Comparison of ENCODE assay signal across 25 mouse cellular contexts in genomic region chr1:149836496-149836895, GRCm38 (mm10).
DNase-seq lines count a peak whose midpoint lies in the region; ATAC-seq and TF ChIP-seq lines count a peak whose summit lies in the region.
"Had no signal": no experiment of that assay in that cellular context is flagged by ENCODE, and none has a peak within 500 bp of the region (broad histone marks: within the 10 kb centered on the region; RNA-seq: fewer than 3 reads in every experiment).

No protein-coding gene starts in this region.

- H3K36me3 ChIP-seq in heart, embryonic 12.5 days: no peaks in the 10 kb centered on the region
- peaks cover 5% of the 10 kb centered on the region; the same call in 1 of the 2 replicates for H3K36me3 ChIP-seq in intestine, embryonic 14.5 days (ENCODE audit: control insufficient read depth, insufficient read depth, low read length)
- no peaks in the 10 kb centered on the region for H3K36me3 ChIP-seq in intestine, postnatal 0 days (ENCODE audit: control insufficient read depth, insufficient read depth)
- H3K36me3 ChIP-seq in embryonic facial prominence, embryonic 11.5 days (replicated peaks; ENCODE audit: control insufficient read depth, insufficient read depth, low read depth, low read length): no peaks in the 10 kb centered on the region
- H3K36me3 ChIP-seq in hindbrain, embryonic 11.5 days (ENCODE audit: control insufficient read depth, insufficient read depth, low read length): no peaks in the 10 kb centered on the region
- H3K36me3 ChIP-seq in forebrain, embryonic 11.5 days (ENCODE audit: control insufficient read depth, insufficient read depth, low read length): no peaks in the 10 kb centered on the region
- H3K36me3 ChIP-seq: embryonic facial prominence, embryonic 12.5 days; forebrain, embryonic 10.5 days; forebrain, embryonic 15.5 days; G1E had no signal

- H3K27ac ChIP-seq in heart, embryonic 12.5 days (ENCODE audit: poor library complexity, severe bottlenecking): no peak overlapping the region
- H3K27ac ChIP-seq in intestine, embryonic 14.5 days (ENCODE audit: low read depth): peak overlapping the region; percentile 38
- H3K27ac ChIP-seq in intestine, postnatal 0 days (ENCODE audit: low read depth, low read length): no peak overlapping the region
- no peak overlapping the region for H3K27ac ChIP-seq in embryonic facial prominence, embryonic 11.5 days (replicated peaks; ENCODE audit: low read depth, low read length)
- H3K27ac ChIP-seq in hindbrain, embryonic 11.5 days (ENCODE audit: low read depth, low read length): no peak overlapping the region
- no peak overlapping the region for H3K27ac ChIP-seq in forebrain, embryonic 11.5 days (ENCODE audit: low read depth, low read length)
- H3K27ac ChIP-seq: embryonic facial prominence, embryonic 12.5 days; forebrain, embryonic 10.5 days; forebrain, embryonic 13.5 days; forebrain, embryonic 15.5 days had no signal

- ATAC-seq in heart, embryonic 12.5 days (ENCODE audit: insufficient number of reproducible peaks, low FRiP score): no peak
- ATAC-seq in intestine, embryonic 14.5 days (replicated peaks; ENCODE audit: low FRiP score, low TSS enrichment, low read depth): no peak
- no peak for ATAC-seq in intestine, postnatal 0 days
- no peak for ATAC-seq in embryonic facial prominence, embryonic 11.5 days (replicated peaks; ENCODE audit: insufficient number of reproducible peaks, low FRiP score, low TSS enrichment, low read depth)
- ATAC-seq in hindbrain, embryonic 11.5 days (ENCODE audit: low FRiP score): no peak
- no peak for ATAC-seq in forebrain, embryonic 11.5 days (replicated peaks; ENCODE audit: low FRiP score)
- ATAC-seq: CD4-positive, CD25-positive, alpha-beta regulatory T cell, adult 4 months; forebrain, embryonic 13.5 days; forebrain, embryonic 15.5 days had no signal

- H3K9ac ChIP-seq in heart, embryonic 12.5 days: no peak overlapping the region
- H3K9ac ChIP-seq in intestine, embryonic 14.5 days (ENCODE audit: low read length): no peak overlapping the region
- no peak overlapping the region for H3K9ac ChIP-seq in intestine, postnatal 0 days (ENCODE audit: low read depth, low read length)
- H3K9ac ChIP-seq in embryonic facial prominence, embryonic 11.5 days (replicated peaks; ENCODE audit: low read length): no peak overlapping the region
- no peak overlapping the region for H3K9ac ChIP-seq in hindbrain, embryonic 11.5 days (ENCODE audit: low read depth, low read length)
- no peak overlapping the region for H3K9ac ChIP-seq in forebrain, embryonic 11.5 days (ENCODE audit: low read length)
- H3K9ac ChIP-seq: embryonic facial prominence, embryonic 12.5 days; forebrain, embryonic 13.5 days; forebrain, embryonic 15.5 days had no signal

- no peaks in the 10 kb centered on the region for H3K27me3 ChIP-seq in heart, embryonic 12.5 days (replicated peaks)
- no peaks in the 10 kb centered on the region for H3K27me3 ChIP-seq in intestine, embryonic 14.5 days (replicated peaks; ENCODE audit: control insufficient read depth, insufficient read depth, low read length)
- H3K27me3 ChIP-seq in intestine, postnatal 0 days (replicated peaks; ENCODE audit: control insufficient read depth, insufficient read depth, low read length): no peaks in the 10 kb centered on the region
- no peaks in the 10 kb centered on the region for H3K27me3 ChIP-seq in embryonic facial prominence, embryonic 11.5 days (ENCODE audit: control insufficient read depth, insufficient read depth, low read length)
- no peaks in the 10 kb centered on the region for H3K27me3 ChIP-seq in hindbrain, embryonic 11.5 days (ENCODE audit: control insufficient read depth, insufficient read depth, low read length)
- no peaks in the 10 kb centered on the region for H3K27me3 ChIP-seq in forebrain, embryonic 11.5 days (ENCODE audit: control insufficient read depth, insufficient read depth, low read length)
- H3K27me3 ChIP-seq: CH12.LX; embryonic facial prominence, embryonic 12.5 days; forebrain, embryonic 13.5 days; forebrain, embryonic 15.5 days had no signal

- H3K4me2 ChIP-seq in heart, embryonic 12.5 days: no peak overlapping the region
- H3K4me2 ChIP-seq in intestine, embryonic 14.5 days (ENCODE audit: low read length): no peak overlapping the region
- no peak overlapping the region for H3K4me2 ChIP-seq in intestine, postnatal 0 days (replicated peaks; ENCODE audit: low read depth)
- H3K4me2 ChIP-seq in embryonic facial prominence, embryonic 11.5 days (ENCODE audit: low read depth, low read length): no peak overlapping the region
- no peak overlapping the region for H3K4me2 ChIP-seq in hindbrain, embryonic 11.5 days (replicated peaks; ENCODE audit: low read depth, low read length)
- H3K4me2 ChIP-seq in forebrain, embryonic 11.5 days (ENCODE audit: low read depth, low read length, severe bottlenecking): no peak overlapping the region
- H3K4me2 ChIP-seq: embryonic facial prominence, embryonic 12.5 days; forebrain, embryonic 13.5 days; forebrain, embryonic 15.5 days had no signal

- no peaks in the 10 kb centered on the region for H3K9me3 ChIP-seq in heart, embryonic 12.5 days (replicated peaks)
- H3K9me3 ChIP-seq in intestine, embryonic 14.5 days (ENCODE audit: control insufficient read depth, low read length): no peaks in the 10 kb centered on the region
- H3K9me3 ChIP-seq in intestine, postnatal 0 days (ENCODE audit: control insufficient read depth): no peaks in the 10 kb centered on the region
- no peaks in the 10 kb centered on the region for H3K9me3 ChIP-seq in embryonic facial prominence, embryonic 11.5 days (replicated peaks; ENCODE audit: control insufficient read depth, low read length)
- no peaks in the 10 kb centered on the region for H3K9me3 ChIP-seq in hindbrain, embryonic 11.5 days (ENCODE audit: control insufficient read depth, low read length)
- no peaks in the 10 kb centered on the region for H3K9me3 ChIP-seq in forebrain, embryonic 11.5 days (ENCODE audit: control insufficient read depth, low read length)
- H3K9me3 ChIP-seq: embryonic facial prominence, embryonic 12.5 days; forebrain, embryonic 10.5 days; forebrain, embryonic 13.5 days; forebrain, embryonic 15.5 days had no signal

- H3K4me3 ChIP-seq in heart, embryonic 12.5 days: no peak overlapping the region
- no peak overlapping the region for H3K4me3 ChIP-seq in intestine, embryonic 14.5 days (ENCODE audit: low read depth, low read length)
- no peak overlapping the region for H3K4me3 ChIP-seq in intestine, postnatal 0 days (ENCODE audit: low read depth, low read length)
- no peak overlapping the region for H3K4me3 ChIP-seq in embryonic facial prominence, embryonic 11.5 days (ENCODE audit: low read depth, low read length)
- H3K4me3 ChIP-seq in hindbrain, embryonic 11.5 days (ENCODE audit: low read depth, low read length): no peak overlapping the region
- no peak overlapping the region for H3K4me3 ChIP-seq in forebrain, embryonic 11.5 days (ENCODE audit: low read depth, low read length)
- H3K4me3 ChIP-seq: embryonic facial prominence, embryonic 12.5 days; erythroblast, embryonic 14.5 days; forebrain, embryonic 10.5 days; forebrain, embryonic 13.5 days; forebrain, embryonic 15.5 days had no signal

- 63% methylated on average over 3 of the region's 3 CpGs for WGBS in heart, embryonic 12.5 days
- 48% methylated on average over 3 of the region's 3 CpGs for WGBS in intestine, embryonic 14.5 days
- 69% methylated on average over 3 of the region's 3 CpGs for WGBS in intestine, postnatal 0 days
- 79% methylated on average over 3 of the region's 3 CpGs for WGBS in embryonic facial prominence, embryonic 11.5 days
- 93% methylated on average over 3 of the region's 3 CpGs for WGBS in hindbrain, embryonic 11.5 days
- 82% methylated on average over 3 of the region's 3 CpGs for WGBS in forebrain, embryonic 11.5 days

- no peak for TF ChIP-seq CTCF in intestine, postnatal 0 days (IDR thresholded peaks at IDR 0.05; ENCODE audit: low read depth)

- peak; percentile 81 for DNase-seq in heart, adult 11 months
- DNase-seq in intestine, embryonic 14.5 days (ENCODE audit: low spot score): peak; percentile 56
- DNase-seq in NIH3T3 (ENCODE audit: low read depth): peak; percentile 54
- peak; percentile 10 for DNase-seq in embryonic facial prominence, embryonic 11.5 days (ENCODE audit: low spot score)
- DNase-seq in hindbrain, embryonic 11.5 days (ENCODE audit: low spot score): no peak
- DNase-seq in forebrain, embryonic 11.5 days (ENCODE audit: low spot score): no peak
- DNase-seq: adrenal gland, adult 2 months; adrenal gland, postnatal 10 days; adrenal gland, postnatal 36 days; B cell, adult 2 months; cerebellum, adult 11-12 months; cerebellum, adult 2 months; cerebellum, adult 9-10 months; cerebellum, postnatal 10 days; cerebellum, postnatal 25 days had no signal

- H3K4me1 ChIP-seq in heart, embryonic 12.5 days (replicated peaks): no peaks in the 10 kb centered on the region
- peaks cover 7% of the 10 kb centered on the region; the same call in 1 of the 2 replicates for H3K4me1 ChIP-seq in intestine, embryonic 14.5 days (replicated peaks; ENCODE audit: control insufficient read depth, insufficient read depth, low read length)
- H3K4me1 ChIP-seq in intestine, postnatal 0 days (replicated peaks; ENCODE audit: control insufficient read depth, insufficient read depth, low read length): no peaks in the 10 kb centered on the region
- H3K4me1 ChIP-seq in embryonic facial prominence, embryonic 11.5 days (ENCODE audit: control insufficient read depth, insufficient read depth, low read length): no peaks in the 10 kb centered on the region
- H3K4me1 ChIP-seq in hindbrain, embryonic 11.5 days (replicated peaks; ENCODE audit: control insufficient read depth, insufficient read depth, low read length): no peaks in the 10 kb centered on the region
- H3K4me1 ChIP-seq in forebrain, embryonic 11.5 days (replicated peaks; ENCODE audit: control insufficient read depth, insufficient read depth, low read length): no peaks in the 10 kb centered on the region
- H3K4me1 ChIP-seq: embryonic facial prominence, embryonic 12.5 days; forebrain, embryonic 10.5 days; forebrain, embryonic 13.5 days; forebrain, embryonic 15.5 days had no signal

Comparison
In these comparisons a context has a peak if more than half of its experiments do, and no peak if none do; other contexts are left out.
1. DNase-seq: peak in heart, adult 11 months (single experiment), intestine, embryonic 14.5 days (single experiment), NIH3T3 (single experiment) and embryonic facial prominence, embryonic 11.5 days (single experiment); none in hindbrain, embryonic 11.5 days (single experiment) and forebrain, embryonic 11.5 days (single experiment).